Mouse (Mus musculus) inflammation-experienced regulatory T-cells, adult 6 months (primary cell): ENCODE results near the gene Tpm4. TPM values are rescaled to one million over a fixed set of nuclear protein-coding genes. Genes with fewer than 3 reads are reported as not detected.
"Not testable (repeated sequence)": the region's sequence is repeated elsewhere in the genome, so short reads cannot be mapped to it uniquely, and the experiment has no call there.

ENCODE experiments used
- ATAC-seq: one replicate; pipeline ENCODE4 v1.8.0; 2017
- polyA plus RNA-seq, 3 experiments: library from polyadenylated mRNA; unstranded; fragments of 100-300 nt; shearing (Covaris generic); gene quantifications; one replicate each; pipeline ENCODE4 v1.2.1; 2017

Gene Tpm4
- polyA plus RNA-seq: 100 to 1,000 TPM; 170 to 464 (median 172) TPM

- ATAC-seq: peak; percentile 22
Measured at GRCm38 (mm10) chr8:72134756-72135445, at the start of gene Tpm4. TSS of gene Tpm4 (plus strand) at chr8:72134975.

DNA sequence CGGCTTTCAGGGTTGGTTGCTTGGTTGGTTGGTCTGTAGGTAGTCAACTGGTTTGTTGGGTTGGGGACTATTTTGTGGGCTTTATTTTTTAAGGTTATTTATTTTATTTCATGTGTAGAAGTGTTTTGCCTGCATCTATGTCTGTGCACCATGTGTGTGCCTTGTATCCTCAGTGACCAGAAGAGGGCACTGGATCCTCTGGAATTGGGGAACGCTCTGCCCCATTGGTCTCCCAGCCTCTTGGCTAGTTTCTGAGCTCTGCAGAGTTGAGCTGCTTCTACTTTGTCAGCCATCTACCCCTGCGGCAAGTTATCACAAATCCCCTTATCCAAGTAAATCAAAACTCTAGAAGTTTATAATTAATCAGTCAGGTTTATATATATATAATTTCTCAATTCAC, 47.2 kb upstream of the Tpm4 start:
- not testable (repeated sequence) for ATAC-seq

GRCm38 (mm10) chr8:72096721-72097120, 38.1 kb upstream of the Tpm4 start:
- not testable (repeated sequence) for ATAC-seq

GRCm38 (mm10) chr8:72099377-72100103, 35.2 kb upstream of the Tpm4 start:
- not testable (repeated sequence) for ATAC-seq

DNA sequence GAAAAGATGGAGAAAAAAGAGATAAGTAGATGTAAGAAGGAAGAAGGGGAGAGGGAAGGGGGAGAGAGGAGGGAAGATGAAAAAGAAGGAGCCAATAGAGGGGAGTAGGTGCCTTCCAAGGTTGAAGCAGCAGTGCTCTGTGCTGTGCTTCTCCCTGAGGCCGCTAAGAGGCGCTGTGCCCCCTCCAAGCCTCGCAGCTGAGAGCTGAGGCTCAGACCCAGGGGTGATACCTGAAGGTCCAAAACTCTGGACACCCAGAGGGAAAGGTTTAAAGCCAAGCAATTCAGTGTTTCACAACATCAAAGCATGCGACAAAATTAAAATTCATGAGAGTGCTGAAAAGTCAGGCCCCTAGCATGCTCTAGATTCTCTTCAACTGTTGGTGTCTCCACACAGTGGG, 29.6 kb upstream of the Tpm4 start:
- no peak for ATAC-seq

- no peak for ATAC-seq
Measured at GRCm38 (mm10) chr8:72106740-72107139, 28.0 kb upstream of the Tpm4 start, which contains the start of gene Olfr374. TSS of gene Olfr374 (plus strand) at chr8:72107040.

- no peak for ATAC-seq
Measured at GRCm38 (mm10) chr8:72110876-72111275, 23.9 kb upstream of the Tpm4 start.

DNA sequence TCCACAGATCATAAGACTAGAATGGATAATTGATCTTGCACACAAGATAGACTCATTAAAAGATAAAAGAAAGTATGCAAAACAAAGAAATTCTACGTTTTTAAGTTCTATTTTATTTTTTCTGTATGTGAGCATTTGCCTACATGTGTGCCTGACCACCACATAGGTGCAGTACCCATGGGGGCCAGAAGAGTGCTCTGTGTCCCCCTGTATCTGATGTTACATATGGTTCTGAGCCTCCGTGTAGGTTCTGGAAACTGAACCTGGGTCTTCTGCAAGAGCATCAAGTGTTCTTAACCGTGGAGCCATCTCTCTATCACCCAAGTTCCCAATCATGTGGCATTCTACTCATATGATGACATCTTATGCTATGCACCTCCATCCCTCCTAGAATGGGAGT, 22.3 kb upstream of the Tpm4 start:
- no peak for ATAC-seq

GRCm38 (mm10) chr8:72115202-72115601, 19.6 kb upstream of the Tpm4 start:
- ATAC-seq: no peak

GRCm38 (mm10) chr8:72118616-72119015, 16.2 kb upstream of the Tpm4 start:
- no peak for ATAC-seq

GRCm38 (mm10) chr8:72121486-72121885, 13.3 kb upstream of the Tpm4 start:
- not testable (repeated sequence) for ATAC-seq

GRCm38 (mm10) chr8:72121997-72122396, 12.8 kb upstream of the Tpm4 start:
- no peak for ATAC-seq

DNA sequence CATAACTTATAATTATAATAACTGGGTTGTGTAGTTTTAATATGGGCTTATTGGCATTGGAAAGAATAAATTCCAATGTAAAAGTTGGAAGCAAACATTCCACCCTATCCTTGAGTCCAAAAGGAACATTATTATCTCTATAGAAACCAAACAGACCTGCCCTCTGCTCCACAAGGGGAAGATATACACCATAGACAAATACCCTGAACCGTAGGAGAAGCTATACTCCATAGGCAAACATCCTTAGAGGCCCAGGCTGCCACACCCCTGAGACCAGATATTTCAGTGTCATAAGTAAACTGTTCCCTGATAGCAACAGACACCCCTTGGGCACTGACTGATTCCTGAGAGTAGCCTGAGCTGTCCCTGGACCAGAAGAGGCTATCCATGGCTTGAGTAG, 6.9 kb upstream of the Tpm4 start:
- no peak for ATAC-seq

GRCm38 (mm10) chr8:72131251-72131650, 3.5 kb upstream of the Tpm4 start:
- no peak for ATAC-seq

GRCm38 (mm10) chr8:72131901-72132300, 2.9 kb upstream of the Tpm4 start:
- no peak for ATAC-seq

DNA sequence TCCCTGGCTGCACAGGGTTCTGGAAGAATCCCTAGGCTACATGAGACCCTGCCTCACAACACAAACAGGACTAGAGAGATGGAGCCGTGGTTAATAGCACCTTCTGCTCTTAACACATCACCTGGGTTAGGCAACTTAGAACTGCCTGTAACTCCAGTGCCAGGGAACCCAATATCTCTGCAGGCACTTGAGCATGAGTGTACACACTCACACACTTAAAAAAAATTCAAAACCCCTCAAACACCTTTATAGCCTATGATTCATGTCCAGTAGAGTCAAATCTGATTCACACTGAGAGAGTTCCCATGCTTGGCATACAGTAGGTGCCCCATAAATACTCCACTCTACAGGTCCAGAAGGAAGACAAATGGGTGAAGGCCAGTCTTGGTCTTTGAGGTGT, 2.4 kb upstream of the Tpm4 start:
- no peak for ATAC-seq

GRCm38 (mm10) chr8:72132891-72133290, 1.9 kb upstream of the Tpm4 start:
- no peak for ATAC-seq

DNA sequence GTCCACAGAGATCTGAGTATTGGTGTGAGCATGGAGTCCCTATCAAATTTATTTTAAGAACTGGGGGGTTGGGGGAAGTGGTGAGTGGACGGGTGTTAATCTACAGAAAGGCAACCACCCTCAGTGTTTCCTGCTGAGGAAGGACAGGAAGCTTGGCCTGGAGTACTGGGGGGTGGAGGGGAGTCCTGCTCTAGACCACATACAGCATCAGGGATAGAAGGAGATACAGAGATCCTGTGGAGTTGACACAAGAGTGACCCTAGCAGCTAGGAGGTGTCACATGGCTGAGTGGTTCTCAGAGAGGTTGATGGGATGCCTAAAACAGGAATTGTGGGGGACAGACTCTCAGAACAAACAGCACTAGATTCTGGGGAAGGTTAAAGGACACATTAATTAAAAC, 1.3 kb upstream of the Tpm4 start:
- no peak for ATAC-seq

GRCm38 (mm10) chr8:72135446-72136301, 899 bp downstream of the Tpm4 start:
- no peak for ATAC-seq

GRCm38 (mm10) chr8:72136302-72136978, 1.7 kb downstream of the Tpm4 start:
- peak; percentile 86 for ATAC-seq

- ATAC-seq: no peak
Measured at GRCm38 (mm10) chr8:72137431-72137830, 2.7 kb downstream of the Tpm4 start.

DNA sequence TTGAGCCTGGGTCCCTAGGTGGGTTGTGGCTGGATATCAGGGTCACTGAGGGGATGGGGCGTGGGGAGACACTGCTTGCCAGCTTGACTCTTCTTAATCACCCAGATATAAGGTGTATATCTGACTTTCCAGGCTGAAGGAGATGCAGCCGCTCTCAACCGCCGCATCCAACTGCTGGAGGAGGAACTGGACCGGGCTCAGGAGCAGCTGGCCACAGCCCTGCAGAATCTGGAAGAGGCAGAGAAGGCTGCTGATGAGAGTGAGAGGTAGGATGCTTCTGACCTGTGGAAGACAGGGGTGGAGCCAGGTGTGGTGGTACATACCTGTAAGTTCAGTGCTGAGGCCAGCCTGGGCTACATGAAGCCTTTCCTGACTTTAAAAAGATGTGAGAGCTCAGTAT, 3.7 kb downstream of the Tpm4 start:
- no peak for ATAC-seq
